Mouse (Mus musculus): ENCODE results near the gene Slc39a12.

Slc39a12 gene

DNA sequence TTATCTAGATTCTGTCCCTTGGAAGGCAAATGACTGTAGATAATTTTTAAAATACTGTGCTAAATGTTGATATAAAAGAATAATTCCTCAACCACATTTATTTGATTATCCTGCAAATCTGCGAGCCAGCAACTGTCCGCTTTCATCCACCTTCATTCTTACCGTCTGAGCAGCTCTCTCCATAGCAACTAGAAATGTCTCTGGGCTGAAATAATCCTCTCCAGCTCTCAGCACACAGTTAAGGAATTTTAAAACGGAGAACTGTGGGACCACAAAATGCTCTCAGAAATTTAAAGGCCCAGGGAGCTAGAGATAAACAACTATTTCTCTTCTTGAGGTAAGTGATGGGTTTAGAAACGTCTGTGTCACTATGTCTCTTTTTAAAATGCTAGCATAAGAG lies at the start of gene Slc39a12:
Gene Slc39a12, plus strand, starts transcription at position 155 of the 400 bp plus-strand sequence.
- in situ Hi-C loops (cut with MboI): no loop called here

DNA sequence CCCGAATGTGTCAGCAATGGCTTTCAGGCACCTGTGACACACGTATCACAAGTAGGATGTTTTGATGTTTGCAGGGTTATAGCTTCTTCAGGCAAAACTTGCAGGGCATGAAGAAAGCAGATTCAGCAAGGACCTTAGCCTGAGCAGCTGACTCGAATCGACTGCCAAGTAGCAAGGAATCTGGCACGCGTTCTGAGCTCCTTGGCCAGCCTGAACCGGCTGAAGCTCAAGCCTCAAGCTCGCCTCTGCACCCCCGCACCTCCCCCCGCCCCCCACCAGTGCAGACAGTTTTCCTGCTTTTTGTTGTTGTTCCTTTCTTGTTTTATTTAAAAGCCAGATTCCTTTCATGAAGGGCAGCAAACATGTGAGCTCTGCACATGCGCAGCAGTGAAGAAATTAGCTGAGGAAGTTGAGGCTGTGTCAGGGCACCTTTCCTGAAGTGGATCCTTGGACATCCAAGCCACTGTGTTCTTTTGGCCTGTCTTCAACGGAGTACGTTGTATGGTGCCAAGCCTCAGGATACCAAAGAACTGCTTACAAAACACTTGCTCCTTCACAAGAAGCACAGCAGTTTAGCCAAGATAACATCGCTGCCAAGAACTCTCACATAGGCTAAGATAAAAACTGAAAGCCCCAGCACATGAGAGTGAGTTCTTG lies 46.3 kb upstream of the Slc39a12 start:
- in situ Hi-C loops (cut with MboI): no loop called here

DNA sequence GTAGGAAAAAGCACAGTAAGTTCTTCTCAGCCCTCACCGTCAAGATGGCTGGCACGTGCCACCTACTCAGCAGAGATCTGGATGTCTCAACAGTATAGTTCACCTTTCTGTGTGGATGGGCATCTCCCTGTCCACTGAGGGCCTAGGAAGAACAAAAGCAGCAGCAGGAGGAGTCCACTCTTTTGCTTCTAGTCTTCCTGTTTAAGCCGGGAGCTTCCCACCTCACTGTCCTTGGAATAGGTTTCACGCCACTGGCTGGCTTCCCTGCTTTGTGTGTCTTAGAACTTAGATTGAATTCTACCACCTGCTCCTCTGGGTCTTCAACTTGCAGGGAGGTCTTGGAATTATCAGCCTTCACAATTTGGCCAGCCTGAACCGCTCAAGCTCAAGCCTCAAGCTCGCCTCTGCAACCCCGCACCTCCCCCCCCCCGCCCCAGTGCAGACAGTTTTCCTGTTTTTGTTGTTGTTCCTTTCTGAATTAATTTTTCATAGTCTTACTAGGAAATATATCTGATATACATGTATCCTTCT lies 45.7 kb upstream of the Slc39a12 start:
- in situ Hi-C loops (cut with MboI): no loop called here

DNA sequence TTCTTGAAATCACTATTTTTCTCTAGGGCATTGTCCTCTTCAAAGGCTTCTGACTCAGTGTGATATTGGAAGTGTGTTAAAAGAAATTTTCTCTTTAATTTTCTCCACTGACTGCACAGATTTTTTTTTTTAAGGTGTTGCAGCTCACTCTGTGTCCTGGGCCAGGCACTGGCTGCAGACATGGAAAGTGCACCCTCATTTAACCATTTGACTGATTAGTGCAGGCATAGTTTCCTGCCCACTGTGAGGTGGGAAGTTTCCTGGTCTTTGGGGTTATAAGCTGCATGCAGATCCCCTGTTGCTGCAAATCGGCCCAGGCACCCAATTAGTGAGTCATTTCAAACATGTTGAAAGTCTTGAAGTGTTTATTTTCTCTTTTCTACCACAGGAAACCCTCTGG lies 740 bp downstream of the Slc39a12 start:
- in situ Hi-C loops (cut with MboI): no loop called here

DNA sequence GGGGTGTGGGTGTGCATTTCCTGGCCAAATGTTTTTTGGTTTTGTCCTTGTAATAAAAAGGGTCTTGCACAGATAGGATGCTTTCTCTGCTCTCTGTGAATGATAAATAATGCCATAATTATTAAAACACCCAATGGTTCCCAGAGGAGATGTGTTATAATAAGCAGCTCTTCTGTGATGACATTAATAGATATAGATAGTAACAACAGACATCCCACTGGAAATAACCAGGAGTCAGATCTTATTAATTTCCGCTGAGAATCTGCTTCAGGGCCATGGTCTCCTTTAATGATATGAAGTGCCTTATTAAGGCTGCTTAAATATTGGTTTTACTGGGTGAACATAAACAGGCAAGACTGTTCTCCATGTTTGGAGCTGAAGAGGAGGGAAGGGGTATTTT lies 2.8 kb downstream of the Slc39a12 start:
- in situ Hi-C loops (cut with MboI): no loop called here

DNA sequence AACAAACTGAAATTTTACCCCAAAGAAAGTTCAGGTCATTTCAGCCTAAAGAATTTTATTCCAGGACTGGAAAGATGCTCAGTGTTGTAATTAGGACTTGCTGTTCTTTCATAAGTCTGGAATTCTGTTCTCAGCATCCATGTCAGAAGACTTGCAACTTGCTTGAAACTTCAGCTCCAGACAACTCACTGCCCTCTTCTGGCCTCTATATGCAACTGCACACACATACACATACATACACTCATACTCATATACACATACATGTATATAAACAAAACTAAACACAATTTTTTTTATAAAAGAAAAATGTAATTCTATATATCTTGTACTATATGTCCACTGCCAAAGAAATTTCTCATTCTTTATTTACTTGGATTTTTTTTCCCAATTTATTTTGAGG lies 14.9 kb downstream of the Slc39a12 start:
- in situ Hi-C loops (cut with MboI): no loop called here

DNA sequence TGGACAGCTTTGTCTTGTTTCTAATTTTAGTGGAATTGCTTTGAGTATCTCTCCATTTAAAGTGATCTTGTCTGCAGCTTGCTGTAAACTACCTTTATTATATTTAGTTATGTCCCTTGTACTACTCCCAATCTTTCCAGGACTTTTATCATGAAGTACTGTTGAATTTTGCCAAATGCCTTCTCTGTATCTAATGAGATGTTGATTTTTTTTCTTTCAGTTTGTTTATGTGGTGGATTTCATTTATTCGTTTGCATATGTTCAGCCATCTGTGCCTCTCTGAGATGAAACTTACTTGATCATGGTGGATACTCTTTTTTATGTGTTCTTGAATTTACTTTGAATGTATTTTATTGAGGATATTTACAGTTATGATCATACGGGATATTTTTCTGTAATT lies 40.9 kb downstream of the Slc39a12 start:
- in situ Hi-C loops (cut with MboI): no loop called here

DNA sequence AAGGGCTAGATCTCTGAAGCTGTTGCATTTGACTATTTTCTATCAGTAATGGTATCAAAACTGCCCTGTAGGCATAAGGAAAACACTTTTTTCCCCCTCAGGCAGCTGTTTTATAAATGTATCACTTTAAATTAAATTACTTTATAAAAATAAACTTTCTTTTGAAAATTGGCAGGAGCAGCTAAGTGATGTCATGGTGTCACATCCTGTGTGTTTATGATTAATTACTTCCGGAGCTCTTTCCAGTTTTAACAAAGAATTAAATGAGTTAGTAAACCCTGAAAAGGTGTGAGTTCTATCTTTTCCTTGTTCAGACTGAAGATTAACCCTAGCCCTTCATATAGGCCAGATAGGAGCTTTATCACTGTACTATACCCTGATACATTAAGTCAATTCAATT lies 59.2 kb downstream of the Slc39a12 start:
- in situ Hi-C loops (cut with MboI): no loop called here

DNA sequence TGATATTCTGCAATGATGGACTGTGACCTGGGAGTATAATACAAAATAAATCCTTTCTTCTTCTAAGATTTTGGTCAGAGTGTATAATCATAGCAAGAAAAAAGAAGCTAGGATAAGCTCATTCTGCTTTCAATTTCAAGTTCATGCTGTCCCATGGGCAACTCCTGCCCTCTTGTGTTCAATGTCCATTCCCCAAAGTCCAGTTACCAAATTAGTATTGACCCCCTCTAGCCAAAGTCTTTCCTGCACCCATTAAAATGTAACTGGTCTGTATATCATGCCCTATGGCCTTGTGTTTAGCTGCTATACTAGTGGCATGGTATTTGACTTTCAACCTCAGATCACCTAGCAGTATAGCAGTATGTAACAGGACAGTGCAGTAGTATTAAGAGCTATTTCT lies 62.8 kb downstream of the Slc39a12 start:
- in situ Hi-C loops (cut with MboI): no loop called here

DNA sequence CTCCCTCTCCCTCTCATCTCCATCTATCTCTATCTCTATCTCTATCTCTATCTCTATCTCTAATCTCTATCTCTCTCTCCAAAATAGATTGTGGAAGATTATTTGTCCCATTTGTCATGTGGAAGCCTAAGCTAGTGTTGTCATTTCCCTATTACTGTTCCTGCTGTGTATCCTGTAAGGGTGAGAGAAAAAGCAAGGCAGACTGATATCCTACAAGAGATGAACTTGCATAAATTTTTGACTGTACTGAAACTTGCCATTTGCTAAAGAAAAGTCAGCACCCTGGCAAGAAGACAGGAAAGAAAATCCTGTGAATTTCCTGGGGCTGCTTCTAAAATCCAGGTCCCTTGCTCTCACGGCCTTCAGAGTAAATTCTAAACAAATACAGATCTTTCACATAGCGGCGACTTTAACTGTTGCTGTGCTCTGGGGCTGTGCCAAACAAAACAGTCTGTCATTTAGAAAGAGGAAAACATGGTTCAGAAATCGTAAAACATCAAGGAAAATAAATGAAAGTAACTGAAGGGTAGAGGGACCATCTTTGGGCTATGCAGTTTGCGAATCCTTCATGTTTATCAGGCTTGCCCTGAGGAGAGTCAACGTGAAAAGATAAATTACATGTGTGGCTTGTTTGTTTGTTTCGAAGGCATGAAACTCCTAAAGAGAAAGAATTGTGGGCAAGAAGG lies 67.0 kb downstream of the Slc39a12 start:
- in situ Hi-C loops (cut with MboI): no loop called here

DNA sequence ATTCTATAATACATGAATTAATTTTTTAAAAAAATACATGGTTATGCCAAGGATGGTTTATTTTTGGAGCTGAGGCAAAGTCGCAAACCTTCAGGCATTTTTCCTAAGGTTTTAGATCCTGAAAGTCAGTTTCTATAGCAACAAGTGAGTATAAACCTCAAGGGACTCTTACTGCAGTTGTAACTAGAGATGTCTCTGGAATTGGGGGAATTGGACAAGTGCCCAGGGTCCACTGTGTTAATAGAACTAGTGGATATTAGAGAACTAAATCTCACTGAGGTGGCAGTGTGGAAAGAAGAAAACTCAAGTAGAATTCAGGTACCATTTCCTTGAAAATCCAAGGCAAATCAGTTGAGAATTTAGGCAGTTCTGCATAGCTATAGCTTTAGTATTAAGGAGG lies 76.3 kb downstream of the Slc39a12 start:
- in situ Hi-C loops (cut with MboI): no loop called here

DNA sequence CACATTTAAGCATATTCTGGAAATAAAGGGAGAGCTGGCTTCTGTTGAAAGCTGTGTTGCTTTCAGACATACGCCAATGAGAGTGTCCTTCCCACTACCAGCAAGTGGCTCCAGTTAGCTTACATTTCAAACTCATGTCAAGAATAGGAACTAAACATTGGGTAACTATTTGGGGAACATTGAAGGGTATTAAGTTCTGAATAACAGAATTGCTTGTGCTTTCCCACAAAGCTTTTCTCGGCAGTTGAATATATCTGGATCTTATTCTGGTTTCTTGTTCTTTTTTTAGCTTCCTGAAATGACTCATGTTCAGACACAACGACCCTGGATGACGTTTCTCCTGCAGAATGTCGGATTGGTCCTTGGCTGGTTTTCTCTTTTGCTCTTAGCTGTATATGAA lies 106.0 kb downstream of the Slc39a12 start:
- in situ Hi-C loops (cut with MboI): no loop called here

DNA sequence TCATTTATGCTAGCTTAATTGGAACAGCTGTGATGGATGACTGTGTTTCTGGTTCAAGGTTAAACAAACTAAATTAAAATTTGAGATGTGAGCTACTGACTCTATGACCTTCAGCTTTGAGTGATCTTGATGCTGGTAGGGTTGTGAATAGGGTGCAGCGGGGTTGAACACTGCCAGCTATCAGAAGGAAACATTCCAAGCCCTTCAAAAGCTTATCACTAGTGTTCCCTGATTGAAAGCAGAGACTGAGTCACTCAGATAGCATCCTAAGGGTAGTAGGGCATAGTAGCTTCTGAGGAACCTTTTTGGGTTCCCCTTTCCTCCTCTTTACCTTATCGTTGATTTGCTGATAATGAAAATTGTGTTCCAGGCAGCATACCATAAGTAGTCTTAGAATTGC lies 108.0 kb downstream of the Slc39a12 start:
- in situ Hi-C loops (cut with MboI): no loop called here

DNA sequence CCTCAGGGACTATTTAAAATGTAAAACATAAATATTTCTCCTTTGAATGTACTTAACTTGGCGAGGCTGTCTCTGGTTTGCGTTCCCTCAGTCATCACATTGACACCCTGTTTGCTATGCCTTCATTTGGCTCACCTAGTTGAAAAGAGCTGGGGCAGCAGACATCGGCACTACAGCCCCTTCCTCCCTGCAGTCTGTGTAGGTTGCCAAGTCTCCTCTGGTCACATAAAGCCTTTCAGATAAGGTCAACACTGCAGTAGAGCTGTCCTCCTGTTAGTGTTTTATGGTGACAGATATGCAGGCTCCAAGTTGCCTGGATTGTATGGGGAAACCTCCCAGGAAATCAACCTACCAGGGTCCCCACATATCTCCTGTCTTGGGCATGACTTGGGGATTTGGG lies 114.4 kb downstream of the Slc39a12 start:
- in situ Hi-C loops (cut with MboI): no loop called here

DNA sequence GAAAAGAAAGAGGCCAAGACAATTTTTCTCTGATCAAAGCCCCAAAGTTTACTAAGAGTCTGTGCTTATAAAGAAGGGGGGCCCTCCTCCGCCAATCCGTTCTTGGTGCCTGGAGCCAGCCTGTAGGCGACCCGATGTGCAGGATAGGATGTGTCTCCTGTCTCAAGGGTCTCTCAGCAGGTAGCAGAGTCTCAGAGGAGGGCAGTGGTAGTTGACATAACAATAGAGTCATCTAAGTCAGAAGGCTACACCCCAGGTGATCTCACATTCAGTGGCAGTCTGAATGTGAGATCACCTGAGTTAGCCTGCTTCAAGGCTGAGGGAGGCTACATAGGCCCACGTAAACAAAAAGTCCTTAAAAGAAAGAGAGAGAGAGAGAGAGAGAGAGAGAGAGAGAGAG lies 130.1 kb downstream of the Slc39a12 start:
- in situ Hi-C loops (cut with MboI): no loop called here

DNA sequence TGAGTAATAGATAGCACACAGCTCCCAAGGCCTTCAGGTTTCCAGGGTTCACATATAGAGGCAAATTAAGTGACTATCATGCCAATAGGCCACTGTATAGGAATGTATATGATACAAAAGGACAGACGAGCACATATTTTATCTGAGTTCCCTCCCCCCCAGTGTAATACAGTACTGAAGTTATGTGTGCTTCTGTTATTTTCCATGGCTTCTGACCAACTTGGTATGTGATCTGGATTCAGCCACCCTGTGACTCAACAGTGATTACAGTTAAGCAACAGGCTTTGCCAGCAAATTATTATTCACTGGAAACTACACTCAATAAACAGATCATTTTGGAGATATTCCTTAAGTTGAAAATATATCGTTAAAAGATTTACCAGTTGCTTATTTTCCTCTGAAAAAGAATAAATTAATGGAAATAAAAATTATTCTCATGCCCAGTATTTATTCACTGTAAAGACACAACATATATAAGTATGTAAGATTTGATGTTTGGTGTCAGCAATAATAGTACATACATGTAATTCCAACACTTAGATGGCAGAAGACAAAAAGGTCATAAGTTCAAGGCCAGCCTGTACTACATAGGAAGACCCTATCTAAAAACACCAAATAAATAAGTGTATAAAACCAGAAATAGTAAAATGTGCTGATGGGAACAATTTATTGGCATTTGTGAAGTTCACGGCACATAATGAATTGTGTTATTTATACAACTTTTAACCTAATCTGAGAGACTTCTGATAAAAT lies 146.4 kb downstream of the Slc39a12 start:
- in situ Hi-C loops (cut with MboI): no loop called here

DNA sequence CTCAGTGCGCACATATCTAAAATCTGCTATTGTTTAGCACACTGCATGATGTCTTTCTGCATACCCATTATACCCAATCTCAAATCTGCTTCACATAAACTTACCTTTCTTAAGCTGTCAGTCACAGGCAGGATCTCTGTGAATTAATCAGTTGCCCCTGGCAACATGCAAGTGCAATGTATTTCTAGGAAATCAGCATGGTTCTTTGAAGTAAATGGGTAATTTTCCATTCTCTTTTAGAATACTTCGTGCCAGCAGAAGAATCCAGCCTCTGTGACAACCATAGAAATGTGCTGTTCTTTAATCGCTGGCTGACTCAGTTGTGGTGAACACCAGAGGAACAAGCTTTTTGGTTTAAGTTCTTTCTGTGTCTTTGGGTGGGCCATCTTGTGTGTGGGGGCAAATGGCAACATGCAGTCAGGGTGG lies 147.1 kb downstream of the Slc39a12 start:
- in situ Hi-C loops (cut with MboI): no loop called here

DNA sequence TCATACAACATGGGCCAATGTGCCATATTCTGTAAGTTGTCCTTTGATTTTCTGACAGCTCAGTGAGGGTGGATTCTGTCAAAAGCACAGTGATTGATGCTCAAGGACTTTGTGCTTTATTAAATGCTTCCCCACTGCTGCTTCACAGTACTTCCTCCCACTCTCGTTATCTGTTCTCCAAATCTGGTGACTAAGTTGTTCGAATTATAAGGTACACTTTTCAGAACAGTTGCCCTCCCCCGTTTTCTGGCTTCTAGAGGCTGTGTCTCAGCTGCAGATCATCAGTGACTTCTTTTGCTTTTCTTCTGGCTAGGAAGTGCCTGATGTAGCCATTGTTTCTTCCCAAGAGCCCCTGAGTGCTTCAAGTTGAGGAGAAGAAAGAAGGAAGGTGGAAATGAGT lies 149.7 kb downstream of the Slc39a12 start:
- in situ Hi-C loops (cut with MboI): no loop called here

DNA sequence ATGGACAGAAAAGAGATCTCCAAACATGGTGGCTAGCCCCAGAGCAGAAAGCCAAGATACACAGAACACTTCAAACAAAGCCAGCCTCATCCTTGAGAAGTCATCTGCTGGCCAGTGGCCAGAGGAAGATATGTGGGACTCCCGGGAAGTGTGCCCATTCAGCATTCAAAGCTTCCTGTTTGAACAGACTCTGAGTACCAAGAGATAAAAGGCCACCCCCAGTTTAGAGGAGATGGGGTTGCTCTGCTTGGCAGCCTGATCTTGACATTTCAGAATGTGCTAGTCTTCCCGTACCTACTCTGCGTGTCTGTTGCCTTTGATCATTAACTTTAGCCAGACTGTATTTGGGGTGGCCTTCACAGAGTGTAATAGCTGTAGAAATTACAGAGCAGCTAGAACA lies 155.2 kb downstream of the Slc39a12 start:
- in situ Hi-C loops (cut with MboI): no loop called here

DNA sequence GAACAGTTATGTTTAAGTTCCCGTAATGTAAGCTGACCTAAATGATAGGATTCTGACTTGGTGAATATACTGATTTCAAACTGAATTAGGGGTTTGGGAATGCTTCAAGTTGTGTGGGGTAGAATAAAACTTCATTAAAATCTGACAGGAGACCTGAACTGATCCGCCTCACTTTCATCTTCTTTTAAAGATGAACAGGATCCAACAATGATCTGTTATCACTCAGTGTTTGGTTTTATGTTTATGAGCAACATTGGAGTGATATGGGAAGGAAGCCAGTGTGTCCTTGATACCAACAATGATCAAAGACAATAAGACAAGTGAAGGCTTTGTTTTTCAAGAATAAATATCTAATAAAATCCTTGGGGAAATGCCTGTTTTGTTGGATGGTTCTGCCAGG lies 155.7 kb downstream of the Slc39a12 start:
- in situ Hi-C loops (cut with MboI): no loop called here

Measured in mature B cell (primary cell).